Mouse (Mus musculus) hindbrain, embryonic 14.5 days (tissue): ENCODE results near the gene Ndufa13. TPM values are rescaled to one million over a fixed set of nuclear protein-coding genes. Genes with fewer than 3 reads are reported as not detected.
A peak's percentile ranks its signal among the peaks of the same experiment; 100 is the strongest.

ENCODE experiments used
- ATAC-seq: fragments of 200-750 bp; cut with Nextera tagmentation; 2 replicates; pipeline ENCODE4 v1.8.0; 2017; ENCODE audit warnings: moderate number of reproducible peaks, mild to moderate bottlenecking, moderate TSS enrichment, moderate library complexity; ENCODE audit not compliant: low FRiP score
- DNase-seq: peaks from one replicate; pipeline ENCODE4 v3.0.0-alpha.2; 2015; ENCODE audit warnings: low spot score
- H3K27ac ChIP-seq: fragments of 300-500 bp; sonication (generic); 2 replicates; pipeline ENCODE4 v1.5.1; 2014; ENCODE audit warnings: mild to moderate bottlenecking, moderate library complexity
- H3K27me3 ChIP-seq: fragments of 300-500 bp; sonication (generic); 2 replicates; pipeline ENCODE4 v1.6.1; 2014; ENCODE audit warnings: mild to moderate bottlenecking, low read length, mixed read lengths; ENCODE audit not compliant: control insufficient read depth, insufficient read depth
- H3K36me3 ChIP-seq: fragments of 300-500 bp; sonication (generic); replicated peaks from 2 replicates; pipeline ENCODE4 v1.6.1; 2014; ENCODE audit not compliant: control insufficient read depth, insufficient read depth
- H3K4me1 ChIP-seq: fragments of 300-500 bp; sonication (generic); replicated peaks from 2 replicates; pipeline ENCODE4 v1.6.1; 2014; ENCODE audit warnings: antibody characterized with exemption, low read length, mixed read lengths; ENCODE audit not compliant: control insufficient read depth, insufficient read depth
- H3K4me2 ChIP-seq: fragments of 300-500 bp; sonication (generic); replicated peaks from 2 replicates; pipeline ENCODE4 v1.6.1; 2014; ENCODE audit warnings: mild to moderate bottlenecking, moderate library complexity
- H3K4me3 ChIP-seq: fragments of 300-500 bp; sonication (generic); replicated peaks from 2 replicates; pipeline ENCODE4 v1.5.1; 2014; ENCODE audit warnings: mild to moderate bottlenecking, low read length
- H3K9ac ChIP-seq: fragments of 300-500 bp; sonication (generic); 2 replicates; pipeline ENCODE4 v1.6.1; 2014
- H3K9me3 ChIP-seq: fragments of 300-500 bp; sonication (generic); 2 replicates; pipeline ENCODE4 v1.6.1; 2016; ENCODE audit warnings: low read length; ENCODE audit not compliant: control insufficient read depth
- WGBS: fragments of 180-500 bp; shearing (Covaris S2); extraction: QIAGEN DNeasy Blood & Tissue Kit; methylation state at CpG from one replicate; pipeline ENCODE4 v1.1.7; 2014; 5-methylcytosine and 5-hydroxymethylcytosine counted together
- polyA plus RNA-seq: library from polyadenylated mRNA; unstranded; fragments of >200 nt; fragmentation: Nextera tagmentation; extraction: Ambion mirVana; gene quantifications from 2 replicates; pipeline ENCODE4 v1.2.1, GENCODE M21; 2014

Gene Ndufa13
- polyA plus RNA-seq, 1 experiment from 2014 or later, result 213 TPM

DNA sequence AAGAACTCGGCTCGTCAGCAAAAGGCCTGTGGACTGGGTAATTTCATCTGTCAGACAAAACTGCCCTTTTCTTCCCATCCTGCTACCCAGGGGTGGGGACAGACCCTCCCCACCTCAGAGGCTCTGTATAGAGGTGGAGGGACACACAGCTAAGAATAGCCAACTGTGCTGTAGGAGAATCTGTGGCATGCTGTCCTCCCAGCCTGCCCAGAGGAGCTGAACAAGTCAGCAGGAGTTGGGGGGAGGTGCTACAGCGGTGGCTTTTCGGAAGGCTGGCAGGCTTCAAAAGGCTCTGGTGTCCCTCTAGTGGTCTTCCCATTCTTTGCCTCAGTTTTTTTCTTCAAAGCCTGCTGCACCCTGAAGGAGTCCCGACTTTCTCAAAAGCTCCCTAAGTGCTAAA, 13.4 kb upstream of the Ndufa13 start:
- Histone ChIP-seq H3K27me3 (no peaks in the 10 kb centered on the region), H3K4me1 (peaks cover 8% of the 10 kb centered on the region; the same call in 1 of the 2 replicates), H3K9me3 (no peaks in the 10 kb centered on the region), H3K4me3 (no peak overlapping the region), H3K4me2 (no peak overlapping the region), H3K27ac (no peak overlapping the region), H3K9ac (no peak overlapping the region), H3K36me3 (peaks cover 45% of the 10 kb centered on the region)
- ATAC-seq (no peak), DNase-seq (peak; percentile 44)
- WGBS, result 41% methylated on average over 5 of the region's 5 CpGs

DNA sequence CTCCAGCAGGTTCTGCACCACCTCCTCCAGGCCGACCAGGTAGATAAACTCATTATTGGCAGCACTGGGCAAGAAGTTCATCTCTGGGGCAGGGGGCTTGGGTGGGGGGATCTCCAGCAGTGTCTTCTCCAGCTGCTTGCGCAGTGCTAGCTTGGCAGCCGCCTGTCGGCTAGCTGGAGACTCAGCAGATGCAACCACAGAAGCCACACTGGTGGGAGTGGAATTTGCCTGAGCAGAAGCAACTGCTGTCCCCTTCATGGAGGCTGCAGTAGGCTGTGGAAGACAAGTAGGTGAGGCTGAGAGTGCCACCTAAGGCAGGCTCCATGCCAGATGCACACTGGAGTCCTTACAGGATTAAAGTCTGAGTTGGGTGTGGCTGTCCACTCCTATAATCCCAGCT, 12.2 kb upstream of the Ndufa13 start:
- Histone ChIP-seq H3K9ac (no peak overlapping the region), H3K4me1 (no peaks in the 10 kb centered on the region), H3K4me2 (no peak overlapping the region), H3K27me3 (no peaks in the 10 kb centered on the region), H3K9me3 (no peaks in the 10 kb centered on the region), H3K36me3 (peaks cover 56% of the 10 kb centered on the region), H3K27ac (no peak overlapping the region), H3K4me3 (no peak overlapping the region)
- DNase-seq (no peak), ATAC-seq (no peak)
- WGBS, result 95% methylated on average over 4 of the region's 4 CpGs

DNA sequence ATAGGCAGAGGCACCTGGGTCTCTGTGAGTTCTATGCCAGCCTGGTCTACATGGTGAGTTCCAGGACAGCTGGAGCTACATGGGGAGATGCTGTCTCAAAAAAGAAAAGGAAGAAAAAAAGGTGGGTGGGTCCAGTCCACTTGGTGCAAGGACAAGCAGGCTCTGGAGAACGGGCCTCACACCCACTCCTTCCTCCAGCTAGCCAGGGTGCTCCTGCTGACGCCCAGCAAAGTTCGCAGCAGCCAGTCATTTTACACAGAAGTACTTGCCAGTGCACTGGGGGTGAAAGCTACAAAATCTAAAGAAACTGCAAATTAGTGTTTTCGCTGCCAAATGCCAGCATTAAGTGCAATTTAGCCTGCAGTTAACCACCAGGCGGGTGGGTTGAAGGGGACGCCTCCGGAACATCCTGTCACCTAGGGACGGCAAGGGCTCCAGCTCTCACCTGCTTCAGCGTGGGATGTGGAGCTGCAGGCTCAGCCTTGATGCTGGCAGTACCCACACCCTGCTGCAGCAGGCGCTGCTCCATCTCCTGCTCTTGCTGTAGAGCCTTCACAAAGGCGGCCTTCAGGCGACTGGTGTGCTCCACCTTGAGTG, 10.2 kb upstream of the Ndufa13 start:
- Histone ChIP-seq H3K27me3 (no peaks in the 10 kb centered on the region), H3K27ac (no peak overlapping the region), H3K36me3 (peaks cover 74% of the 10 kb centered on the region), H3K9me3 (no peaks in the 10 kb centered on the region), H3K9ac (no peak overlapping the region), H3K4me3 (no peak overlapping the region), H3K4me1 (no peaks in the 10 kb centered on the region), H3K4me2 (no peak overlapping the region)
- WGBS, result 93% methylated on average over 12 of the region's 12 CpGs
- DNase-seq (no peak), ATAC-seq (no peak)

DNA sequence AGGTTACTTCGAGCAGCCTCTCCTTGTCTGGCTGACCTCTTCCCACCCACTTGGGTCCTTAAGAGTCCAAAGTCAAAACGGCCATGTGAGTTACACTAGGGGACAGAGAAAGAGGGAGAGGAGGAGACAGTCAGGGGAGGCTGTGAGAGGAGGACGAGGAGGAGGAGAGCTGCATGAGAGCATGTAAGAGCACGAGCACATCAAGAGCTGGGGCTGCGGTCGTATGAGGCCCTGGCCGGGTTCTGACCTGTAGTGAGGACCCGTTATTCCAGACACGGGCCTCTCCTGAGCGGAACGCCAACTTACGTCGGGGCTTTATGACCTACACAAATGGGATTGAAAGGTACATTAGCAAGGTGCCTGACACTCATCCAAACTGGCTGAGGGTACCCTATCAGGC, 9.6 kb upstream of the Ndufa13 start:
- H3K4me3 ChIP-seq, result no peak overlapping the region
- H3K9ac ChIP-seq, result no peak overlapping the region
- no peak overlapping the region for H3K27ac ChIP-seq
- DNase-seq (no peak), ATAC-seq (no peak)
- 92% methylated on average over 13 of the region's 13 CpGs for WGBS
- no peaks in the 10 kb centered on the region for H3K9me3 ChIP-seq
- H3K4me2 ChIP-seq, result no peak overlapping the region
- no peaks in the 10 kb centered on the region for H3K4me1 ChIP-seq
- H3K27me3 ChIP-seq, result no peaks in the 10 kb centered on the region
- peaks cover 80% of the 10 kb centered on the region for H3K36me3 ChIP-seq

DNA sequence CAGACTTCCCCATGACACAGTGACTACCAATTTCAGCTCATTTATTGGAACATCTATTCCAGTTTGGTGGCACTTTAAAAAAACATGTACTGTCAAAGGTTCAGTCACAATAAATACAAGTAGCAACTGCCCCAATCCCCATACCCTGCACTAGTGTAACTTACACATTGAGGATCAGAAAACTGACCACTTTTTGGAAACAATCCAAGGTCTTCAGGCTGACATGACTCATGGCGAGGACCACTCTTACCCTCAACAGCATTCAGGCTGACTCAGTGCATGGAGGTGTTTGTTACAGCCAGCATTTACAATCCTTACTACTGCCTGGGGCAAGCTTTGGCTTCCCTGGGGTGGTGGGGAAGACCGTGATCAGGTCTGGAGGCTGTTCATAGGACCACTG, 4.7 kb upstream of the Ndufa13 start:
- no peaks in the 10 kb centered on the region for H3K27me3 ChIP-seq
- H3K27ac ChIP-seq, result no peak overlapping the region
- 91% methylated on average over 2 of the region's 2 CpGs for WGBS
- H3K4me1 ChIP-seq, result peaks cover 10% of the 10 kb centered on the region
- no peak overlapping the region for H3K4me2 ChIP-seq
- no peaks in the 10 kb centered on the region for H3K9me3 ChIP-seq
- H3K9ac ChIP-seq, result no peak overlapping the region
- no peak overlapping the region for H3K4me3 ChIP-seq
- DNase-seq, result no peak
- no peak for ATAC-seq
- peaks cover 49% of the 10 kb centered on the region for H3K36me3 ChIP-seq

DNA sequence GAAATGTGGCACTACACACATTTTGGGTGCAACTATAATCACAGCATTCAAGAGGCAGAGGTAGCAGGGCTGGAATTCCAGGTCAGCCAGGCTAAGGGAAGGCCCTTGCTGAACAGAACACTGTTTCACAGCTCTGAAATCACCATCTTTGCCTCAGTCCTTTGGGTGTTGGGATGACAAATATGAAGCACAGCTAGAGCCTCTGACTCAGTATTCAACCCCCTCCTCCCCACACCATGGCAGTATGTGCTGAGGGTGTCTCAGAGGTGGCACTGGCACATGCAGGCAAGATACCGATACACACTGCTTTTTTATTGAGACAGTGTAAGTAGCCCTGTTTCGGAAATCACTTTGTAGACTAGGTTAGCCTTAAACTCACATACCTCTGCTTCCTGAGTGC, 3.9 kb upstream of the Ndufa13 start:
- no peak overlapping the region for H3K4me3 ChIP-seq
- no peak overlapping the region for H3K27ac ChIP-seq
- no peaks in the 10 kb centered on the region for H3K27me3 ChIP-seq
- no peak for ATAC-seq
- H3K36me3 ChIP-seq, result peaks cover 40% of the 10 kb centered on the region
- DNase-seq, result no peak
- H3K4me1 ChIP-seq, result peaks cover 13% of the 10 kb centered on the region
- H3K9ac ChIP-seq, result no peak overlapping the region
- no peaks in the 10 kb centered on the region for H3K9me3 ChIP-seq
- no peak overlapping the region for H3K4me2 ChIP-seq
- WGBS, result 93% methylated on average over 2 of the region's 2 CpGs

DNA sequence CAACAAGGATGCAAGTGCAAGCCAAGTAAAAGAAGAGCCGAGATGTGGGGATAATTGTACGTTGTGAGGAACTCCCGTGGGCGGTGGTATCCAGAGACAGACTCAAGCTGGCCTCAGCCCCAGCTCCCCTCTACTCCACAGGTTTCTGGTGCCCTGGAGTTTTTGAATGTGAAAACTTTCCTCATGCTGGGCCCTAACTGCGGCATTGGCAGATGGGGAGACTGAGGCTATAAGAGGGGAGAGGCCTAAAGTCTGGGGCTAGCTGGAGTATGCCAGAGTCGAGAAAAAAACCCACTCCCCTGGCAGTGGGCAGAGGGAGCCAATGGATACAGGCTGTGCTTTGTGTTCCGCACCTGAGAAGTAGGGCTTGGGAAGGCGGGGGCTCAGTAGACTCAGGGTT, 1.7 kb upstream of the Ndufa13 start:
- no peak overlapping the region for H3K27ac ChIP-seq
- DNase-seq, result no peak
- peaks cover 20% of the 10 kb centered on the region; the same call in 1 of the 2 replicates for H3K36me3 ChIP-seq
- peaks cover 25% of the 10 kb centered on the region for H3K4me1 ChIP-seq
- no peak for ATAC-seq
- no peak overlapping the region for H3K9ac ChIP-seq
- H3K4me3 ChIP-seq, result no peak overlapping the region
- H3K27me3 ChIP-seq, result no peaks in the 10 kb centered on the region
- peak overlapping the region; percentile 99 for H3K4me2 ChIP-seq
- no peaks in the 10 kb centered on the region for H3K9me3 ChIP-seq
- 79% methylated on average over 8 of the region's 8 CpGs for WGBS

DNA sequence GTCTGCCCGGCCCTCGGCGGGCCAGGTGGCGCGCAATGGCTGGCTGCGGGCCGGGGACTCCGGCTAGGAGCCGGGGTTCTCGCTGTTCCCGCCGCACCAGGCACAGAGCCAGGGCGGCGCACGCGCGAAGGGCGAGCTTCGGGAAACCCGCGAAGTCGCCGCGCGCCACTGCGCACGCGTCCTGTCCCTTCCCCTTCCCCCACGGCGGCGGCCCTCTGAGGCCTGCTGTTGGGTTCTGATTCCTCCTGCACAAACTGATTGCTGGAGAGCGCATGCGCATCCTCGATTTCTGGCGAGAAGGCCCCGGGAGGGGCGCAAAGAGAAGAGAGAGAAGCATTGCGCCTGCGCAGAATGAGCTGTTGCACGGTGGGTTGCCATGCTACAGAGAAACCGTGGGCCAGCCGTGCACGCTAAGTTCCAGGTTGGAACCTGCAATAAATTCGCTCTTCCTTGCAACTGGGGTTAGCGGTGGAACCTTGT, 745 bp upstream of the Ndufa13 start:
- peaks cover 11% of the 10 kb centered on the region; the same call in 1 of the 2 replicates for H3K36me3 ChIP-seq
- no peaks in the 10 kb centered on the region for H3K27me3 ChIP-seq
- no peaks in the 10 kb centered on the region for H3K9me3 ChIP-seq
- H3K27ac ChIP-seq, result peak overlapping the region; percentile 87
- 2% methylated on average over 42 of the region's 45 CpGs for WGBS
- peak overlapping the region; percentile 99 for H3K4me2 ChIP-seq
- peak overlapping the region; percentile 65 for H3K9ac ChIP-seq
- ATAC-seq (peak; percentile 90), DNase-seq (peak; percentile 100)
- H3K4me3 ChIP-seq, result peak overlapping the region; percentile 80
- peaks cover 25% of the 10 kb centered on the region for H3K4me1 ChIP-seq

DNA sequence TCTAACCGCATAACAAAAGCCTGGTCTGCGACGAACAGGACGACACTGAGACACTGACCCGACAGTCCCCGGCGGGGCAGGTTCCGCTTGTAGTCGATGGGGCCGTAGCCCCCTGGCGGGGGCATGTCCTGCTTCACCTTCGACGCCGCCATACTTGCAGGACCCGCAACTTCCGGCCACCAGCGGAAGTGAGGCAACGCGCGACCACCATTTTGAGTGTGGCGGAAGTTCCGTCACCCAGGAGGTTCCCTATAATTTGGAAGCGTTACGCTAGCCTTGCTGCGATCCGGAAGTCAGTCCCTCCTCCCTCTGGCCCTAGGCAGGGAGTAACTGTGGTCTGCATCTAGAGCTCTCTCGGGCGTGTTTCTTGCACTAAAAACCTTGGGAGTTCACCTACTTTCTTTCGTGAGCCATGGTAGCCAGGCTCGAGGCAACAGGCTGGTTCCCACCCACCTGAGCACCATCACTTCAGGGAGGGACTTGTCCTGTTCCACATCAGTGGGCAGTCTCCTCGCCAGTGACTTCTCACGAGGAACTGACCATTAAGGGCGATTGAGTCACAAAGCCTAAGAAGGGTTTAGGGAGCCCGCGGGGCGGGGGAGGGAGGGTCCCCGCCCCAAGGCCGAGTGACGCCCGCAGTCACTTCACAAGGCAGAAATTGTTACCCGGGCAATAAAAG, 735 bp downstream of the Ndufa13 start:
- Histone ChIP-seq H3K4me2 (peak overlapping the region; percentile 99), H3K9me3 (no peaks in the 10 kb centered on the region), H3K36me3 (no peaks in the 10 kb centered on the region), H3K27ac (peak overlapping the region; percentile 93), H3K9ac (peak overlapping the region; percentile 77), H3K4me1 (peaks cover 25% of the 10 kb centered on the region), H3K4me3 (peak overlapping the region; percentile 80), H3K27me3 (no peaks in the 10 kb centered on the region)
- ATAC-seq (peak; percentile 75), DNase-seq (peak; percentile 93)
- WGBS, result 2% methylated on average over 41 of the region's 41 CpGs
